Mouse (Mus musculus) MEL (cell line): ENCODE measurements around the gene Tspan11. TPM values are rescaled to one million over a fixed set of nuclear protein-coding genes. Genes with fewer than 3 reads are reported as not detected.

Experiments used
- DNase-seq: peaks from one replicate; pipeline ENCODE4 v3.0.0; 2011; ENCODE audit warnings: low read depth, low spot score
- H3K27ac ChIP-seq: 2 replicates; pipeline ENCODE4 v1.5.1; 2012; ENCODE audit warnings: low read depth, mild to moderate bottlenecking, control low read depth, low read length, moderate library complexity; ENCODE audit not compliant: control insufficient read depth
- H3K27me3 ChIP-seq, 2 experiments: fragments of 150-350 bp in 1 of 2; sonication (generic) in 1 of 2; 2 replicates each; pipeline ENCODE4 v1.6.1; 2012; ENCODE audit warnings: low read length in 2 of 2, mild to moderate bottlenecking in 2 of 2, improper control_type of control experiment in 1 of 2, moderate library complexity in 1 of 2; ENCODE audit not compliant: insufficient read depth in 2 of 2, control insufficient read depth in 1 of 2
- H3K36me3 ChIP-seq, 2 experiments: 2 replicates each; pipeline ENCODE4 v1.6.1; 2012 to 2014; ENCODE audit warnings: low read length in 2 of 2, improper control_type of control experiment in 1 of 2, inconsistent platforms in 1 of 2, mild to moderate bottlenecking in 1 of 2; ENCODE audit not compliant: insufficient read depth in 2 of 2, control insufficient read depth in 1 of 2
- H3K4me1 ChIP-seq, 2 experiments: fragments of 150-350 bp in 1 of 2; sonication (generic) in 1 of 2; 2 replicates each; pipeline ENCODE4 v1.6.1; 2012; ENCODE audit warnings: low read length in 2 of 2, improper control_type of control experiment in 1 of 2, mild to moderate bottlenecking in 1 of 2; ENCODE audit not compliant: insufficient read depth in 2 of 2, control insufficient read depth in 1 of 2
- H3K4me3 ChIP-seq, 2 experiments: fragments of 150-350 bp in 1 of 2; sonication (generic) in 1 of 2; 2 replicates each; pipeline ENCODE4 v1.5.1; 2012; ENCODE audit warnings: low read depth in 2 of 2, low read length in 2 of 2, mild to moderate bottlenecking in 2 of 2, moderate library complexity in 2 of 2, control low read depth in 1 of 2, improper control_type of control experiment in 1 of 2; ENCODE audit not compliant: control insufficient read depth in 1 of 2, insufficient read depth in 1 of 2
- H3K79me2 ChIP-seq: 2 replicates; pipeline ENCODE4 v1.6.1; 2012; ENCODE audit warnings: mild to moderate bottlenecking, low read length, moderate library complexity; ENCODE audit not compliant: control insufficient read depth, poor library complexity, insufficient read depth
- H3K9ac ChIP-seq: 2 replicates; pipeline ENCODE4 v1.6.1; 2012; ENCODE audit warnings: low read depth, mild to moderate bottlenecking, control low read depth, low read length, moderate library complexity; ENCODE audit not compliant: control insufficient read depth, poor library complexity, severe bottlenecking
- H3K9me3 ChIP-seq: fragments of 150-350 bp; sonication (generic); replicated peaks from 2 replicates; pipeline ENCODE4 v1.6.1; 2012; ENCODE audit warnings: mild to moderate bottlenecking, low read length, improper control_type of control experiment, moderate library complexity; ENCODE audit not compliant: insufficient read depth
- BHLHE40 ChIP-seq: IDR thresholded peaks from 2 replicates; pipeline ENCODE4 v1.6.1; 2012; ENCODE audit warnings: low read depth, mild to moderate bottlenecking, inconsistent platforms, low read length, improper control_type of control experiment, borderline replicate concordance
- CTCF ChIP-seq, 3 experiments: IDR thresholded peaks in 2 of 3; conservative IDR thresholded peaks in 1 of 3; 2 replicates each; pipeline ENCODE4 v1.5.1; 2011 to 2012; ENCODE audit warnings: low read length in 3 of 3, low read depth in 2 of 3, mild to moderate bottlenecking in 2 of 3, improper control_type of control experiment in 1 of 3, inconsistent platforms in 1 of 3, mixed read lengths in 1 of 3, moderate library complexity in 1 of 3; ENCODE audit not compliant: control insufficient read depth in 1 of 3, insufficient read depth in 1 of 3, poor library complexity in 1 of 3, severe bottlenecking in 1 of 3
- ETS1 ChIP-seq: IDR thresholded peaks from 2 replicates; pipeline ENCODE4 v1.6.1; 2012; ENCODE audit warnings: low read depth, mild to moderate bottlenecking, inconsistent platforms, low read length, improper control_type of control experiment, moderate library complexity
- GATA1 ChIP-seq: IDR thresholded peaks from 2 replicates; pipeline ENCODE4 v1.6.1; 2011; ENCODE audit warnings: low read depth, low read length, improper control_type of control experiment
- KAT2A ChIP-seq: conservative IDR thresholded peaks from 2 replicates; pipeline ENCODE4 v1.6.1; 2012; ENCODE audit warnings: low read depth, low read length, improper control_type of control experiment, inconsistent platforms
- MAFK ChIP-seq: IDR thresholded peaks from 2 replicates; pipeline ENCODE4 v1.6.1; 2011; ENCODE audit warnings: low read depth, mild to moderate bottlenecking, low read length, improper control_type of control experiment, borderline replicate concordance
- MAZ ChIP-seq: IDR thresholded peaks from 2 replicates; pipeline ENCODE4 v1.6.1; 2012; ENCODE audit warnings: low read depth, mild to moderate bottlenecking, inconsistent platforms, low read length, improper control_type of control experiment
- MEF2A ChIP-seq: IDR thresholded peaks from 2 replicates; pipeline ENCODE4 v1.6.1; 2014; ENCODE audit warnings: low read depth, mild to moderate bottlenecking, inconsistent platforms, low read length, improper control_type of control experiment; ENCODE audit not compliant: poor library complexity, insufficient replicate concordance, severe bottlenecking; ENCODE audit errors: extremely low read depth
- MXI1 ChIP-seq: IDR thresholded peaks from 2 replicates; pipeline ENCODE4 v1.6.1; 2011; ENCODE audit warnings: mild to moderate bottlenecking, low read depth, low read length, improper control_type of control experiment
- MYB ChIP-seq: IDR thresholded peaks from 2 replicates; pipeline ENCODE4 v1.6.1; 2011; ENCODE audit warnings: mild to moderate bottlenecking, low read depth, low read length, improper control_type of control experiment
- POLR2AphosphoS5 ChIP-seq: IDR thresholded peaks from 2 replicates; pipeline ENCODE4 v1.6.1; 2012; ENCODE audit warnings: low read depth, borderline replicate concordance, mild to moderate bottlenecking, inconsistent platforms, low read length, moderate library complexity, mixed read lengths
- SIN3A ChIP-seq: IDR thresholded peaks from 2 replicates; pipeline ENCODE4 v1.6.1; 2012; ENCODE audit warnings: low read length, improper control_type of control experiment, inconsistent platforms
- SMC3 ChIP-seq: IDR thresholded peaks from 2 replicates; pipeline ENCODE4 v1.6.1; 2011; ENCODE audit warnings: low read depth, low read length, improper control_type of control experiment
- TAL1 ChIP-seq: IDR thresholded peaks from 2 replicates; pipeline ENCODE4 v1.6.1; 2012; ENCODE audit warnings: mild to moderate bottlenecking, inconsistent platforms, low read length, moderate library complexity, mixed read lengths
- TBP ChIP-seq: IDR thresholded peaks from 2 replicates; pipeline ENCODE4 v1.8.0; 2011; ENCODE audit warnings: low read depth, low read length, improper control_type of control experiment
- TCF12 ChIP-seq: IDR thresholded peaks from 2 replicates; pipeline ENCODE4 v1.6.1; 2014; ENCODE audit warnings: low read depth, mild to moderate bottlenecking, inconsistent platforms, low read length, improper control_type of control experiment, moderate library complexity
- USF1 ChIP-seq: IDR thresholded peaks from 2 replicates; pipeline ENCODE4 v1.6.1; 2014; ENCODE audit warnings: low read depth, mild to moderate bottlenecking, inconsistent platforms, low read length, improper control_type of control experiment, moderate library complexity
- ZKSCAN1 ChIP-seq: IDR thresholded peaks from 2 replicates; pipeline ENCODE4 v1.6.1; 2012; ENCODE audit warnings: low read depth, mild to moderate bottlenecking, inconsistent platforms, low read length, improper control_type of control experiment, moderate library complexity
- ZMIZ1 ChIP-seq: IDR thresholded peaks from 2 replicates; pipeline ENCODE4 v1.6.1; 2012; ENCODE audit warnings: low read depth, mild to moderate bottlenecking, inconsistent platforms, low read length, improper control_type of control experiment, moderate library complexity
- polyA plus RNA-seq, 2 experiments: library from polyadenylated mRNA; stranded (reverse) in 1 of 2; unstranded in 1 of 2; fragments of >175 nt in 1 of 2; fragments of >200 nt in 1 of 2; gene quantifications; 2 replicates each; pipeline versions ENCODE4 v1.2.1 to v1.2.4; 2012; ENCODE audit warnings: low replicate concordance in 2 of 2, low read depth in 1 of 2; ENCODE audit not compliant: insufficient read length in 2 of 2, insufficient read depth in 1 of 2, missing spikeins in 1 of 2
- total RNA-seq: library from RNA; depleted of rRNA; stranded (reverse); fragments of 300-350 nt; gene quantifications from 2 replicates; pipeline ENCODE4 v1.2.3, GENCODE M21; 2012

The Tspan11 gene
- total and polyA plus RNA-seq, 3 experiments = not detected

DNA sequence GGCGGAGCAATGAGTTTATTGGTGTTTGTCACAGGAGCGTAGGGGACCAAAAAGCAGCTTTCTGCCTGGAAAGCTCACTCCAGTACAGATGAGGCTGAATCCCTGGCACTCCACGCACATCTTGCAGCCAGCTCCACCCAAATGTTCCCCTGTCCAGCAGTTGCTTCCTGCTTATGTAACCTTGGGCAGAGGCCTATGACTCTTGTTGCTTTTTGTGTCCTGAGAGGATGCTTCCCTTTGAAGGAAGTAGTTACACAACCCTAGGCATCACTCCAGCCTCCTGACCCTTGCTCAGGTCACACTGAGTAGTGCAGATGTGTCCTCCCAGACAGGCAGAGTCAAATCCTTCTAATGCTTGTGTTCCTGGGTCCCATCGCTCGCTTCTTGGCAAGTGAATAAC is 46.5 kb downstream of the Tspan11 start:
- Histone ChIP-seq H3K36me3 (no peaks in the 10 kb centered on the region), H3K9ac (no peak overlapping the region), H3K27me3 (no peaks in the 10 kb centered on the region), H3K4me1 (no peaks in the 10 kb centered on the region), H3K9me3 (no peaks in the 10 kb centered on the region), H3K4me3 (no peak overlapping the region), H3K27ac (no peak overlapping the region), H3K79me2 (no peaks in the 10 kb centered on the region)
- no peak for DNase-seq
- TF ChIP-seq MAFK (no peak), ETS1 (no peak), TCF12 (no peak), ZMIZ1 (no peak), MEF2A (no peak), TAL1 (no peak), KAT2A (no peak), ZKSCAN1 (no peak), BHLHE40 (no peak)

DNA sequence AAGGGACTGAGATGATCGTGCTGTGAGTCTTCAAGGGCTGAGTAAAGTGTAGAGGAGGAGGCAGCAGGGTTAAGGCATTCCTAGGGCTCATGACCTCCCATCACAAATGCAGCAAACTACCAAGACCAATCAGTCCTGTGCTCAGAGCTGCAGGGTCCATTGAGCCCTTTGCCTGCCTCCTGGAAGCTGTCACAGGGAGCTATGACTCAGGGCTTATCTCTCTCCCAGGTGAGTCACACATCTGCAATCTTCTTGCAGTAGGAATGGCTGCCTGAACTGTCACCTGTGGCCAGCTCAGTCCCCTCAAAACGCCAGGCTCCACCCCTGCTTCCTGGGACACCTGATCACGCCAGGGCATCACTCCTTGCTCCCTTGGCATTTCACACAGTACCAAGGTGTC is 47.7 kb downstream of the Tspan11 start:
- no peaks in the 10 kb centered on the region for H3K36me3 ChIP-seq
- H3K4me3 ChIP-seq = no peak overlapping the region
- H3K9ac ChIP-seq = no peak overlapping the region
- TF ChIP-seq POLR2AphosphoS5 (no peak), MYB (no peak), SIN3A (no peak), GATA1 (no peak), CTCF (IDR thresholded peaks at IDR 0.05 in 2 of 3, conservative IDR thresholded peaks at IDR 0.05 in 1 of 3; ENCODE audit: control insufficient read depth in 1 of 3, insufficient read depth in 1 of 3, low read depth in 2 of 3, low read length in 3 of 3, poor library complexity in 1 of 3, severe bottlenecking in 1 of 3) (no peak), MAZ (no peak), SMC3 (no peak), USF1 (no peak), TBP (no peak), TCF12 (no peak), MXI1 (no peak)
- no peaks in the 10 kb centered on the region for H3K4me1 ChIP-seq
- H3K79me2 ChIP-seq = no peaks in the 10 kb centered on the region
- no peak overlapping the region for H3K27ac ChIP-seq
- no peaks in the 10 kb centered on the region for H3K9me3 ChIP-seq
- no peaks in the 10 kb centered on the region for H3K27me3 ChIP-seq
- DNase-seq = no peak
